Mouse (Mus musculus) lung, embryonic 15.5 days (tissue): ENCODE measurements around the gene Meioc. TPM values are rescaled to one million over a fixed set of nuclear protein-coding genes. Genes with fewer than 3 reads are reported as not detected.

ENCODE experiments used
- ATAC-seq: fragments of 200-750 bp; cut with Nextera tagmentation; 2 replicates; pipeline ENCODE4 v1.8.0; 2017; ENCODE audit warnings: moderate number of reproducible peaks, borderline replicate concordance; ENCODE audit not compliant: low FRiP score, low TSS enrichment; ENCODE audit errors: extremely low read depth
- H3K27ac ChIP-seq: fragments of 300-500 bp; sonication (generic); 2 replicates; pipeline ENCODE4 v1.5.1; 2015; ENCODE audit warnings: moderate library complexity, mild to moderate bottlenecking, inconsistent platforms
- H3K27me3 ChIP-seq: fragments of 300-500 bp; sonication (generic); 2 replicates; pipeline ENCODE4 v1.6.1; 2015; ENCODE audit warnings: inconsistent platforms
- H3K36me3 ChIP-seq: fragments of 300-500 bp; sonication (generic); 2 replicates; pipeline ENCODE4 v1.6.1; 2015; ENCODE audit warnings: inconsistent platforms
- H3K4me1 ChIP-seq: fragments of 300-500 bp; sonication (generic); 2 replicates; pipeline ENCODE4 v1.6.1; 2015; ENCODE audit warnings: inconsistent platforms
- H3K4me2 ChIP-seq: fragments of 300-500 bp; sonication (generic); 2 replicates; pipeline ENCODE4 v1.6.1; 2015; ENCODE audit warnings: inconsistent platforms, mild to moderate bottlenecking, moderate library complexity
- H3K4me3 ChIP-seq: fragments of 300-500 bp; sonication (generic); 2 replicates; pipeline ENCODE4 v1.5.1; 2015; ENCODE audit warnings: mild to moderate bottlenecking, inconsistent platforms
- H3K9ac ChIP-seq: fragments of 300-500 bp; sonication (generic); 2 replicates; pipeline ENCODE4 v1.6.1; 2015; ENCODE audit warnings: inconsistent platforms
- H3K9me3 ChIP-seq: fragments of 300-500 bp; sonication (generic); 2 replicates; pipeline ENCODE4 v1.6.1; 2016; ENCODE audit warnings: inconsistent platforms
- WGBS: fragments of 180-500 bp; shearing (Covaris S2); methylation state at CpG from one replicate; pipeline ENCODE4 v1.1.7; 2015; 5-methylcytosine and 5-hydroxymethylcytosine counted together
- polyA plus RNA-seq: library from polyadenylated mRNA; unstranded; fragments of >200 nt; fragmentation: Nextera tagmentation; extraction: Ambion mirVana; gene quantifications from 2 replicates; pipeline ENCODE4 v1.2.1, GENCODE M21; 2015

The Meioc gene
- polyA plus RNA-seq, 1 experiment from 2014 or later = 0.24 TPM

GRCm38 (mm10) chr11:102636887-102637286 is 26.6 kb upstream of the Meioc start:
- Histone ChIP-seq H3K4me1 (peaks cover 46% of the 10 kb centered on the region), H3K9ac (0 out of 2 replicates have a peak overlapping the region, but pooled peaks have one; percentile 13), H3K4me2 (no peak overlapping the region; the same call in 1 of the 2 replicates), H3K27ac (peak overlapping the region; percentile 10; the same call in 1 of the 2 replicates), H3K27me3 (no peaks in the 10 kb centered on the region), H3K36me3 (no peaks in the 10 kb centered on the region), H3K9me3 (no peaks in the 10 kb centered on the region), H3K4me3 (no peak overlapping the region)
- 20% methylated on average over 12 of the region's 12 CpGs for WGBS
- ATAC-seq = peak; percentile 62

GRCm38 (mm10) chr11:102643891-102644382 is 19.6 kb upstream of the Meioc start:
- Histone ChIP-seq H3K4me3 (no peak overlapping the region), H3K9me3 (no peaks in the 10 kb centered on the region), H3K9ac (no peak overlapping the region), H3K27me3 (no peaks in the 10 kb centered on the region), H3K4me1 (peaks cover 32% of the 10 kb centered on the region), H3K36me3 (no peaks in the 10 kb centered on the region), H3K27ac (peak overlapping the region; percentile 72), H3K4me2 (no peak overlapping the region)
- 32% methylated on average over 10 of the region's 10 CpGs for WGBS
- ATAC-seq = peak; percentile 43

- Histone ChIP-seq H3K4me1 (peaks cover 24% of the 10 kb centered on the region; the same call in 1 of the 2 replicates), H3K4me3 (no peak overlapping the region), H3K27me3 (no peaks in the 10 kb centered on the region), H3K9me3 (no peaks in the 10 kb centered on the region), H3K36me3 (no peaks in the 10 kb centered on the region), H3K9ac (no peak overlapping the region), H3K4me2 (no peak overlapping the region), H3K27ac (no peak overlapping the region)
- ATAC-seq = peak; percentile 43; the same call in 1 of the 2 replicates
- WGBS = 69% methylated on average over 13 of the region's 13 CpGs
These were observed 17.3 kb upstream of the Meioc start for GRCm38 (mm10) chr11:102646226-102646625.

- no peak for ATAC-seq
- WGBS = 60% methylated on average over 12 of the region's 12 CpGs
- Histone ChIP-seq H3K36me3 (no peaks in the 10 kb centered on the region), H3K4me3 (no peak overlapping the region), H3K9me3 (no peaks in the 10 kb centered on the region), H3K27ac (no peak overlapping the region), H3K27me3 (no peaks in the 10 kb centered on the region), H3K4me2 (no peak overlapping the region), H3K4me1 (peaks cover 24% of the 10 kb centered on the region; the same call in 1 of the 2 replicates), H3K9ac (no peak overlapping the region)
These were observed 15.6 kb upstream of the Meioc start for GRCm38 (mm10) chr11:102647885-102648284.

- Histone ChIP-seq H3K4me2 (no peak overlapping the region), H3K9me3 (no peaks in the 10 kb centered on the region), H3K9ac (no peak overlapping the region), H3K27me3 (no peaks in the 10 kb centered on the region), H3K27ac (no peak overlapping the region), H3K36me3 (no peaks in the 10 kb centered on the region), H3K4me3 (no peak overlapping the region), H3K4me1 (peaks cover 3% of the 10 kb centered on the region; the same call in 1 of the 2 replicates)
- WGBS = 3% methylated on average over 9 of the region's 9 CpGs
- no peak for ATAC-seq
These were observed 12.1 kb upstream of the Meioc start for GRCm38 (mm10) chr11:102651381-102651780.

GRCm38 (mm10) chr11:102652844-102653243 is 10.7 kb upstream of the Meioc start:
- Histone ChIP-seq H3K4me2 (no peak overlapping the region), H3K4me3 (no peak overlapping the region), H3K36me3 (no peaks in the 10 kb centered on the region), H3K27ac (no peak overlapping the region), H3K9ac (no peak overlapping the region), H3K9me3 (no peaks in the 10 kb centered on the region), H3K4me1 (no peaks in the 10 kb centered on the region), H3K27me3 (no peaks in the 10 kb centered on the region)
- no peak for ATAC-seq
- WGBS = 72% methylated on average over 3 of the region's 3 CpGs

- no peaks in the 10 kb centered on the region for H3K4me1 ChIP-seq
- no peak for ATAC-seq
- H3K4me3 ChIP-seq = no peak overlapping the region
- WGBS = 37% methylated on average over 8 of the region's 8 CpGs
- H3K27ac ChIP-seq = no peak overlapping the region
- H3K27me3 ChIP-seq = no peaks in the 10 kb centered on the region
- no peak overlapping the region for H3K4me2 ChIP-seq
- no peaks in the 10 kb centered on the region for H3K36me3 ChIP-seq
- H3K9ac ChIP-seq = no peak overlapping the region
- H3K9me3 ChIP-seq = no peaks in the 10 kb centered on the region
These were observed 7.6 kb upstream of the Meioc start for GRCm38 (mm10) chr11:102655888-102656287.

GRCm38 (mm10) chr11:102656326-102656926 is 7.1 kb upstream of the Meioc start:
- Histone ChIP-seq H3K9ac (no peak overlapping the region), H3K36me3 (no peaks in the 10 kb centered on the region), H3K4me3 (no peak overlapping the region), H3K4me2 (peak overlapping the region; percentile 29), H3K27ac (no peak overlapping the region), H3K9me3 (no peaks in the 10 kb centered on the region), H3K27me3 (no peaks in the 10 kb centered on the region), H3K4me1 (no peaks in the 10 kb centered on the region)
- WGBS = under 1% methylated on average over 4 of the region's 4 CpGs
- no peak; the same call in 1 of the 2 replicates for ATAC-seq

- 34% methylated on average over 6 of the region's 6 CpGs for WGBS
- no peaks in the 10 kb centered on the region for H3K27me3 ChIP-seq
- ATAC-seq = no peak
- H3K4me1 ChIP-seq = no peaks in the 10 kb centered on the region
- H3K4me2 ChIP-seq = no peak overlapping the region
- no peak overlapping the region for H3K9ac ChIP-seq
- no peak overlapping the region for H3K27ac ChIP-seq
- no peaks in the 10 kb centered on the region for H3K9me3 ChIP-seq
- no peaks in the 10 kb centered on the region for H3K36me3 ChIP-seq
- no peak overlapping the region for H3K4me3 ChIP-seq
These were observed 6.6 kb upstream of the Meioc start for GRCm38 (mm10) chr11:102656931-102657330.

- Histone ChIP-seq H3K9ac (no peak overlapping the region), H3K27me3 (peaks cover 29% of the 10 kb centered on the region), H3K27ac (no peak overlapping the region), H3K4me2 (peak overlapping the region; percentile 35; the same call in 1 of the 2 replicates), H3K9me3 (0 out of 2 replicates have a peak, but pooled peaks cover 5% of the 10 kb centered on the region), H3K4me1 (0 out of 2 replicates have a peak, but pooled peaks cover 4% of the 10 kb centered on the region), H3K36me3 (no peaks in the 10 kb centered on the region), H3K4me3 (no peak overlapping the region)
- WGBS = 45% methylated on average over 33 of the region's 33 CpGs
- ATAC-seq = 0 out of 2 replicates have a peak, but pooled peaks have one; percentile 23
These were observed 1.6 kb downstream of the Meioc start for GRCm38 (mm10) chr11:102665151-102665550.

- Histone ChIP-seq H3K36me3 (no peaks in the 10 kb centered on the region), H3K4me1 (0 out of 2 replicates have a peak, but pooled peaks cover 4% of the 10 kb centered on the region), H3K4me2 (peak overlapping the region; percentile 35), H3K27ac (no peak overlapping the region), H3K27me3 (peaks cover 29% of the 10 kb centered on the region), H3K9me3 (0 out of 2 replicates have a peak, but pooled peaks cover 5% of the 10 kb centered on the region), H3K4me3 (0 out of 2 replicates have a peak overlapping the region, but pooled peaks have one; percentile 0), H3K9ac (no peak overlapping the region)
- no peak for ATAC-seq
- 40% methylated on average over 84 of the region's 84 CpGs for WGBS
These were observed 2.3 kb downstream of the Meioc start for GRCm38 (mm10) chr11:102665637-102666435.

GRCm38 (mm10) chr11:102690162-102690561 is 26.6 kb downstream of the Meioc start:
- no peak for ATAC-seq
- 65% methylated on average over 6 of the region's 6 CpGs for WGBS
- Histone ChIP-seq H3K4me2 (no peak overlapping the region), H3K4me1 (no peaks in the 10 kb centered on the region), H3K9me3 (no peaks in the 10 kb centered on the region), H3K9ac (no peak overlapping the region), H3K27me3 (no peaks in the 10 kb centered on the region), H3K4me3 (no peak overlapping the region), H3K36me3 (peaks cover 28% of the 10 kb centered on the region), H3K27ac (no peak overlapping the region)
